Mouse (Mus musculus) lung, postnatal 0 days (tissue): Measurements from ENCODE around the gene Arsg. TPM values are rescaled to one million over a fixed set of nuclear protein-coding genes. Genes with fewer than 3 reads are reported as not detected.
A peak's percentile ranks its signal among the peaks of the same experiment; 100 is the strongest.
"Not testable (repeated sequence)": the region's sequence is repeated elsewhere in the genome, so short reads cannot be mapped to it uniquely, and the experiment has no call there.

Experiments
- ATAC-seq: fragments of 200-750 bp; cut with Nextera tagmentation; 2 replicates; pipeline ENCODE4 v1.8.0; 2017; ENCODE audit warnings: moderate library complexity
- DNase-seq: peaks from one replicate; pipeline ENCODE4 v3.0.0-alpha.2; 2016; ENCODE audit warnings: low spot score
- H3K27ac ChIP-seq: fragments of 300-500 bp; sonication (generic); 2 replicates; pipeline ENCODE4 v1.5.1; 2014; ENCODE audit warnings: antibody characterized with exemption, mild to moderate bottlenecking, low read length, mixed read lengths
- H3K27me3 ChIP-seq: fragments of 300-500 bp; sonication (generic); replicated peaks from 2 replicates; pipeline ENCODE4 v1.6.1; 2014; ENCODE audit warnings: low read length, mixed read lengths; ENCODE audit not compliant: insufficient read depth
- H3K36me3 ChIP-seq: fragments of 300-500 bp; sonication (generic); 2 replicates; pipeline ENCODE4 v1.6.1; 2014; ENCODE audit warnings: low read length, mixed read lengths; ENCODE audit not compliant: insufficient read depth
- H3K4me1 ChIP-seq: fragments of 300-500 bp; sonication (generic); 2 replicates; pipeline ENCODE4 v1.6.1; 2014; ENCODE audit warnings: antibody characterized with exemption, low read depth, low read length, mixed read lengths; ENCODE audit not compliant: insufficient read depth
- H3K4me2 ChIP-seq: fragments of 300-500 bp; sonication (generic); replicated peaks from 2 replicates; pipeline ENCODE4 v1.6.1; 2014; ENCODE audit warnings: low read depth, mild to moderate bottlenecking, low read length, moderate library complexity, mixed read lengths
- H3K4me3 ChIP-seq: fragments of 300-500 bp; sonication (generic); 2 replicates; pipeline ENCODE4 v1.5.1; 2014; ENCODE audit warnings: low read depth, low read length
- H3K9ac ChIP-seq: fragments of 300-500 bp; sonication (generic); replicated peaks from 2 replicates; pipeline ENCODE4 v1.6.1; 2014; ENCODE audit warnings: low read depth, mild to moderate bottlenecking
- H3K9me3 ChIP-seq: fragments of 300-500 bp; sonication (generic); 2 replicates; pipeline ENCODE4 v1.6.1; 2016; ENCODE audit warnings: low read length, mixed read lengths
- CTCF ChIP-seq: IDR thresholded peaks from 2 replicates; pipeline ENCODE4 v1.5.1; 2016; ENCODE audit warnings: antibody characterized with exemption, mild to moderate bottlenecking
- EP300 ChIP-seq: IDR thresholded peaks from 2 replicates; pipeline ENCODE4 v1.6.1; 2016; ENCODE audit warnings: antibody characterized with exemption, mild to moderate bottlenecking, control low read depth
- WGBS: fragments of 180-500 bp; shearing (Covaris S2); extraction: QIAGEN DNeasy Blood & Tissue Kit; methylation state at CpG from one replicate; pipeline ENCODE4 v1.1.7; 2014; 5-methylcytosine and 5-hydroxymethylcytosine counted together
- polyA plus RNA-seq: library from polyadenylated mRNA; unstranded; fragments of >200 nt; fragmentation: Nextera tagmentation; extraction: Ambion mirVana; gene quantifications from 2 replicates; pipeline ENCODE4 v1.2.1, GENCODE M21; 2015

Arsg gene
- polyA plus RNA-seq, 1 experiment from 2014 or later: 7.1 TPM

DNA sequence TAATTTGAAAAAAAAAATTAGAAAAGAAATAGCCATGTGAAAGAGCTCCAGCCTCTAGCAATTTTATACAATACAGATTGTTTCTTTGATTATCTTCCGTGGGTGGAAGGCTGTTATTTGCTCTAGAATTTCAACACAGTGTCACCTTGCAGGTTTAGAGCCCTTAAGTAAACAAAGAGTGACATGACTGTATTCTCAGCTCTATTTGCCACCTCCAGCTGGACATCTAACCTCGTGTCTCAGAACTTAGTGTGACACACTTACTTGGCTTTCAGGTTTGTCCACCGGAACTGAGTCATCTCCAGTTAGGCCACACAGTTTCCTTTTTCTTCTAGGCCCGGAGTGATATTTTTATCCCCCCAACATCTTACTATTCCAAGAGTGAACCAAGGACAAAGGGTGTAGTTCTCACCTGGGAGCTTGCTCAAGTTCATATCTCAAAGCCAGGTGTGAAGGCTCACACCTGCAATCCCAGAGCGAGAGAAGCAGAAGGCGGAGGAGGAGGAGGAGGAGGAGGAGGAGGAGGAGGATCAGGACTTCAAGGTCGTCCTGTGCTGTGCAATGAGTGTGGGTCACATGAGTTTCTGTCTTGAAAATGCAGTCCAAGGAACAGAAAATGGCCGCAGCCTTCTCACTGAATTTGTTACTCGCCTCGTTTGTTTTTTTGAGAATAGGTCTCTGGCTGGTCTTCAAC lies 15.0 kb downstream of the Arsg start:
- no peak overlapping the region for H3K27ac ChIP-seq
- H3K9ac ChIP-seq: no peak overlapping the region
- no peaks in the 10 kb centered on the region for H3K4me1 ChIP-seq
- no peaks in the 10 kb centered on the region for H3K27me3 ChIP-seq
- H3K4me3 ChIP-seq: no peak overlapping the region
- H3K9me3 ChIP-seq: no peaks in the 10 kb centered on the region
- H3K36me3 ChIP-seq: no peaks in the 10 kb centered on the region
- no peak overlapping the region for H3K4me2 ChIP-seq
- TF ChIP-seq CTCF (no peak), EP300 (no peak)
- ATAC-seq: no peak; the same call in 1 of the 2 replicates
- 65% methylated on average over 10 of the region's 10 CpGs for WGBS
- DNase-seq: peak; percentile 47

DNA sequence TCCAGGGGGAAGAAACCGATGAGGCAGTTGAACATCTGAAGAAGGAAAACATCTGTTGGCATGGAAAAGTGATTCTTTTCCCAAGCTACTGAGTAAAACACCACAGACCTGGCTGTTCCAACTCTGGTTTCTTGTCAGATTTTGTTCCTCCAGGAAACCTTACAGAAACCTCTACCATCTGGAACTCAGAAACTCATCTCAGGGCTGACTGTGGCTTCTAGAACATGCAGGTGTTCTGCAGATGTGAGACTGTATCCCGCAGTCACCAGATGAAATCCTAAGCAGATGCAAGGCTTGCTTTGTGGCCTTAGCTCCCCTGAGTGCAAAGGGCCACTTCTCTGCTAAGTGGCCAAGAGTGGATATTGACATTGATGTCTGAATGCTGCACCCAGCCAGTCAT lies 16.6 kb downstream of the Arsg start:
- Histone ChIP-seq H3K4me3 (no peak overlapping the region), H3K36me3 (no peaks in the 10 kb centered on the region), H3K9me3 (no peaks in the 10 kb centered on the region), H3K9ac (no peak overlapping the region), H3K27ac (no peak overlapping the region), H3K4me2 (no peak overlapping the region), H3K4me1 (no peaks in the 10 kb centered on the region), H3K27me3 (no peaks in the 10 kb centered on the region)
- no peak for TF ChIP-seq EP300
- no peak for TF ChIP-seq CTCF
- DNase-seq (no peak), ATAC-seq (no peak)
- WGBS: 76% methylated on average over 2 of the region's 2 CpGs

DNA sequence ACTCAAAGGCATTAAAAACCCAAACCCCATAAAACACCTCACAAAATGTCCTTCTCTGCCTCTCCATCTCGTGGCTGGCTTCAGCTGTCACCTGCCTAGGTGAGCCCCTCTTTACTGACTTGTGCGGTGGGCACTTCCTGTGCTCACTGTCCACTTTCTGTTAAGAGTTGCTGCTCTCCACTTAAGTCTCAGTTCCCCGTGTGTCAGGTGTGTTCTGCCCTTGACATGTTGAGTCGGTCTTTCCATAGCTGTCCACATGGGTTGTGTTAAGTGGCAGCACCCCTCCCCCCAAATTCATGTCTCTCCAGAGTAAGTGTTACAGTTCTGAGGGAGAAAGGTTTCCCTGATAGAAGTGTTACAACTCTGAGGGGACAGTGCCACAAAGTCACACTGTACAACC lies 18.7 kb downstream of the Arsg start:
- H3K4me2 ChIP-seq: no peak overlapping the region
- H3K27ac ChIP-seq: no peak overlapping the region
- 67% methylated on average over 4 of the region's 4 CpGs for WGBS
- TF ChIP-seq EP300: no peak
- no peak for TF ChIP-seq CTCF
- H3K36me3 ChIP-seq: no peaks in the 10 kb centered on the region
- H3K27me3 ChIP-seq: no peaks in the 10 kb centered on the region
- no peaks in the 10 kb centered on the region for H3K9me3 ChIP-seq
- DNase-seq (no peak), ATAC-seq (no peak)
- no peak overlapping the region for H3K4me3 ChIP-seq
- peaks cover 11% of the 10 kb centered on the region; the same call in 1 of the 2 replicates for H3K4me1 ChIP-seq
- no peak overlapping the region for H3K9ac ChIP-seq

- not testable (repeated sequence) for H3K4me2 ChIP-seq, H3K9me3 ChIP-seq, H3K4me3 ChIP-seq, H3K36me3 ChIP-seq, ATAC-seq, H3K9ac ChIP-seq, H3K27me3 ChIP-seq, DNase-seq, H3K27ac ChIP-seq
- WGBS: 61% methylated on average over 8 of the region's 8 CpGs
- H3K4me1 ChIP-seq: peaks cover 11% of the 10 kb centered on the region; the same call in 1 of the 2 replicates
Observed at GRCm38 (mm10) chr11:109492847-109493464, 19.8 kb downstream of the Arsg start.

DNA sequence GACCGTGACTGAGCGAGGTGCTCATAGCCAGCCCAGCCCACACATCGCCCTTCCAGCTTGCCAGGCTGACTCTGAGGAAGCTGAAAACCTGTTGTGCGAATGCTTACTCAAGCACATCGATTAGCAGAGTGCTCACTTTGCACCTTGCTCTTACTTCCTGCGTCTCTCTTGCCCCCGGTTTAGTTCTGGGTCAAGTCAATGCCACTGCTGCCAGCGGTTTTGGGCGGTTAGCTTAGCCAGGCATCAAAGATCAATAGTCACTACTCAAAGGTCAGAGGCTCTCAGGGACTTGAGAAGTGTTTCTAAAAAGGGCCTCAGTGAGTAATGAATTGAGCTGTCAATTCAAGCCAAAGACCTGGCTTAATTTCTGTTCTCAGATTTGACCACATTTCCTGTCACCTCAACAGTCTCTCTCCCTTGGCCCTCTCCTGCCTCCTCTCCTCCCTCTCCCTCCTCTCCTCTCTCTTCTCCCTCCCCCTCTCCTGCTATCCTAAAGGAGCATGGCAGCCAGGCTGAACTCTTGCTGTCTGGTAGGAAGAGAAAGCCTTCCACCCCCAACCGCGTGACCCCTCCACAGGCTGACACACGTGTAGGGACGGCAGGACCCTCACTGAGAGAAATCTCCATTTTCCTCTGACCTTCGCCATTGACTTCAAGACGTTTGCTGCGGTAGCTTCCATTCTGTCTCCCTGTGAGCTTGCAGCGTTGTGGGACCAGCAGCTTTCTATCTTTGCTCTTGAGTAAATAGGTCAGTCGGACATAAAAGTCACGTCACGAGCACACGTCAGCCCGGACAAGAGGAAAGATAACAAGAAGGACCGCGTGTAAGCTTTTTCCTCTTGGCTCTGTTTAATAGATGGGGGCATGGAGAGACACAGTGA lies 22.0 kb downstream of the Arsg start:
- H3K4me2 ChIP-seq: no peak overlapping the region
- no peak overlapping the region for H3K9ac ChIP-seq
- DNase-seq (peak; percentile 6), ATAC-seq (peak; percentile 30; the same call in 1 of the 2 replicates)
- H3K27ac ChIP-seq: no peak overlapping the region
- peaks cover 11% of the 10 kb centered on the region; the same call in 1 of the 2 replicates for H3K4me1 ChIP-seq
- no peaks in the 10 kb centered on the region for H3K9me3 ChIP-seq
- no peaks in the 10 kb centered on the region for H3K27me3 ChIP-seq
- no peak for TF ChIP-seq EP300
- TF ChIP-seq CTCF: no peak
- 29% methylated on average over 24 of the region's 24 CpGs for WGBS
- no peaks in the 10 kb centered on the region for H3K36me3 ChIP-seq
- no peak overlapping the region for H3K4me3 ChIP-seq
